Mouse (Mus musculus): ENCODE data around the gene Hoxd12. TPM values are rescaled to one million over a fixed set of nuclear protein-coding genes. Genes with fewer than 3 reads are reported as not detected.

The Hoxd12 gene
- polyA plus RNA-seq, 1 experiment from 2014 or later = not detected

DNA sequence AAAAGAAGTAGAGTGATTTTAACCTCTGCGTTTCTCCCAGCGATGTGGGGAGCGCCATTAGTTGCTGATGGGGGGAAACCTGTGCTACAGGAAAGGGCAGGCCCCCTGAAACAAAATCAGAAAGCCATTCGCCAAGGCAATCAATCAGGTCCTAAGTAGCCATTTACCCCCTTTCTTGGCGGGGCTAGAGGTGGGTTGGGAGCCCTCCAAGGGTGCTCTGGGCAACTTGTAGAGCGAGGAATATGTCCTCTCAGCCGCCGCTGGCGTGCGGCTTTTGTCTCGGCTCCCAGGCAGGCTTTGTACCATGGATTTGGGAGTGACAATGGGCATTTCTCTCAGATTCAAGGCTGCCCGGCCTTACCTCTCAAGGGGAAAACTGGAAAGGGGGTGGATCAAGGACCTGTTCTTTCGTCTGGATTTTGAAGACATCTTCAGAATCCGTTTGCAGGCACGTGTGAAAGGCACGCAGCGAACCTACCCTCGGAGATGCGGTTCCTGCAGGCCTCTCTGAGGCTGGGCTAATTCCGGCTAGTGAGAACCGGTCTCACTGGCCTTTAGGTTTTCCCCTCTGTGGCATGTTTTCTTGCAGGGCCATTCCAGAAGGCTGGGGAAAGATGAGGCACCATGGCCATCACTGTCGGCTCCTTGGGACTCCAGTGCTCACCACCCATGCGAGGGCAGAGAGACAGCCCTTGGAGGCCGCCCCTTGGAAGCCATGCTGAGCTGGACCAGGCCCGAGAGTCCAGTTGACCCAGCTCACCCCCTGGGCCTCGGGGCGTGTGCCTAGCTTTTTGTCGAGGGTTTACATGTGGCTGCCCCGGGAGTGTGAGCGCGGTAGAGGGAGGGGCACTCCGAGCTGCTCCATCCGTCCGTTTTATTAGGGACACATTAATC is 21.9 kb downstream of the Hoxd12 start:
- ATAC-seq (ENCODE audit: low read depth) = peak; percentile 13; the same call in 1 of the 2 replicates
- Histone ChIP-seq H3K27ac (ENCODE audit: low read depth, low read length) (peak overlapping the region; percentile 90), H3K4me2 (ENCODE audit: low read depth, low read length) (peak overlapping the region; percentile 74), H3K9me3 (ENCODE audit: control insufficient read depth, low read length) (no peaks in the 10 kb centered on the region), H3K4me1 (ENCODE audit: control insufficient read depth, insufficient read depth, low read length) (peaks cover 5% of the 10 kb centered on the region; the same call in 1 of the 2 replicates), H3K9ac (replicated peaks; ENCODE audit: low read depth, low read length) (peak overlapping the region; percentile 92), H3K36me3 (ENCODE audit: control insufficient read depth, insufficient read depth, low read length) (no peaks in the 10 kb centered on the region), H3K27me3 (ENCODE audit: control insufficient read depth, insufficient read depth, low read length) (peaks cover 7% of the 10 kb centered on the region; the same call in 1 of the 2 replicates), H3K4me3 (ENCODE audit: low read depth, low read length) (peak overlapping the region; percentile 53; the same call in 1 of the 2 replicates)
- WGBS = 3% methylated on average over 34 of the region's 34 CpGs

- Histone ChIP-seq H3K4me2 (ENCODE audit: low read depth, low read length) (peak within 1 kb of the TSS; percentile 74), H3K9ac (replicated peaks; ENCODE audit: low read depth, low read length) (peak within 1 kb of the TSS; percentile 92), H3K27me3 (ENCODE audit: control insufficient read depth, insufficient read depth, low read length) (peaks cover 7% of the 10 kb centered on the region; the same call in 1 of the 2 replicates), H3K27ac (ENCODE audit: low read depth, low read length) (peak within 1 kb of the TSS; percentile 90), H3K9me3 (ENCODE audit: control insufficient read depth, low read length) (no peaks in the 10 kb centered on the region), H3K4me3 (ENCODE audit: low read depth, low read length) (peak within 1 kb of the TSS; percentile 53), H3K36me3 (ENCODE audit: control insufficient read depth, insufficient read depth, low read length) (no peaks in the 10 kb centered on the region), H3K4me1 (ENCODE audit: control insufficient read depth, insufficient read depth, low read length) (peaks cover 5% of the 10 kb centered on the region; the same call in 1 of the 2 replicates)
- under 1% methylated on average over 40 of the region's 43 CpGs for WGBS
- ATAC-seq (ENCODE audit: low read depth) = peak; percentile 45
These were observed 22.8 kb downstream of the Hoxd12 start, which contains the start of gene Hoxd9 for GRCm38 (mm10) chr2:74697567-74698121. Gene Hoxd9, plus strand, starts transcription at chr2:74697727.

GRCm38 (mm10) chr2:74698201-74699052 is 23.6 kb downstream of the Hoxd12 start:
- Histone ChIP-seq H3K4me3 (ENCODE audit: low read depth, low read length) (peak overlapping the region; percentile 53), H3K9me3 (ENCODE audit: control insufficient read depth, low read length) (no peaks in the 10 kb centered on the region), H3K27ac (ENCODE audit: low read depth, low read length) (peak overlapping the region; percentile 90), H3K4me1 (ENCODE audit: control insufficient read depth, insufficient read depth, low read length) (peaks cover 9% of the 10 kb centered on the region; the same call in 1 of the 2 replicates), H3K4me2 (ENCODE audit: low read depth, low read length) (peak overlapping the region; percentile 74), H3K9ac (replicated peaks; ENCODE audit: low read depth, low read length) (peak overlapping the region; percentile 92), H3K36me3 (ENCODE audit: control insufficient read depth, insufficient read depth, low read length) (no peaks in the 10 kb centered on the region), H3K27me3 (ENCODE audit: control insufficient read depth, insufficient read depth, low read length) (peaks cover 7% of the 10 kb centered on the region; the same call in 1 of the 2 replicates)
- under 1% methylated on average over 61 of the region's 86 CpGs for WGBS
- peak; percentile 25 for ATAC-seq (ENCODE audit: low read depth)

DNA sequence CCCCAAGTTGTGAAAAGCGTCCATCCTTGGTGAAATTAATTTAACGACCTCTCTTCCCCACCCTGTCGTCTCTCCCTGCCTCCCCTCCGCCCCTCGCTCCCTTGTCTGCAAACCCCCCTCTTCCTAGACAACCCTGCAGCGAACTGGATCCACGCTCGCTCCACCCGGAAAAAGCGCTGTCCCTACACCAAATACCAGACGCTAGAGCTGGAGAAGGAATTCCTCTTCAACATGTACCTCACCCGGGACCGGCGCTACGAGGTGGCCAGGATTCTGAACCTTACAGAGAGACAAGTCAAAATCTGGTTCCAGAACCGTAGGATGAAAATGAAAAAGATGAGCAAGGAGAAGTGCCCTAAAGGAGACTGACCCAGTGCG is 24.2 kb downstream of the Hoxd12 start:
- Histone ChIP-seq H3K36me3 (ENCODE audit: control insufficient read depth, insufficient read depth, low read length) (no peaks in the 10 kb centered on the region), H3K27ac (ENCODE audit: low read depth, low read length) (peak overlapping the region; percentile 90), H3K4me3 (ENCODE audit: low read depth, low read length) (peak overlapping the region; percentile 53), H3K9me3 (ENCODE audit: control insufficient read depth, low read length) (no peaks in the 10 kb centered on the region), H3K9ac (replicated peaks; ENCODE audit: low read depth, low read length) (peak overlapping the region; percentile 92), H3K4me1 (ENCODE audit: control insufficient read depth, insufficient read depth, low read length) (peaks cover 15% of the 10 kb centered on the region; the same call in 1 of the 2 replicates), H3K27me3 (ENCODE audit: control insufficient read depth, insufficient read depth, low read length) (peaks cover 7% of the 10 kb centered on the region; the same call in 1 of the 2 replicates), H3K4me2 (ENCODE audit: low read depth, low read length) (peak overlapping the region; percentile 74)
- WGBS = 3% methylated on average over 17 of the region's 17 CpGs
- 0 out of 2 replicates have a peak, but pooled peaks have one; percentile 9 for ATAC-seq (ENCODE audit: low read depth)

DNA sequence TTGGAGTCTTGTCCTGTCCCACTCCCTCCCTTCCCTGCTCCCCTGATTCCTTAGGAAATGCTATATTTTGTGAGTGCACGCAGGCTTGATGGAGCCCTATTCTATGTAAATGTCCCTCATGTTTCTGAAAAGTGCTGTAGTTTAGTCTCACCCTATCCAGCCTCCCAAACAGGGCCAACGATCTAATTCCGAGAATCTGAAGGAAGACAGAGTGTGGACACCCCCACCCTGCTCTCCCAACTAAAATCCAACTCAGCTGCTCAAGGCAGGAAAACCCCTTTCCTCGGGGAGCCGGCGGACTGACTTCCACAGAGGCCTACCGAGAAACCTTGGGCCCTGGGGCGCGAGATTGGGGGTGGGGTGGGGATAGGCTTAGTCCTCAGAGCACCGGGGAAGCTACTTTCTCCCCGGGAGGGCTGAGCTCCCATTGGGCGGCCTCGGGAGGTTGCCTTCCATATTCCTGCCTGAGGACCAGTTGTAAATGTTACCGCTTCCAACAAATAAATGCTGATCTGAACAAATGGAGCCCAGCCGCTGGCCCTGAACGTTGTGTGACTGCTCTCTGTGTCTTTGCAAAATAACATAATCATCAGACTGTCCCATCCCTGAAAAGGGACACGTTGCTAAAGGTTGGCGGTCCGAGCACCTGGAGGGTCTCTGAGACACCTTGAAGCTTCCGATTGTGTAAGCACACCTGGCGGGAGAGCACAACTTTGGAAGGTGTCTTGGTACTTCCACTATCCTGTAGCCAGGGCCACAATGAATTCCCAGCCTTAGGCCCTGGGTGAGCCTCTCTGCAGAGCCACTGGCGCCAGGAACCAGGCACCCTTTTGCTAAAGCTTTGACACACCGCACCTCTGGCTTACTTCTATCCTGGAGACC is 25.1 kb downstream of the Hoxd12 start:
- H3K9me3 ChIP-seq (ENCODE audit: control insufficient read depth, low read length) = no peaks in the 10 kb centered on the region
- H3K9ac ChIP-seq (replicated peaks; ENCODE audit: low read depth, low read length) = peak overlapping the region; percentile 92
- ATAC-seq (ENCODE audit: low read depth) = no peak
- H3K4me1 ChIP-seq (ENCODE audit: control insufficient read depth, insufficient read depth, low read length) = peaks cover 15% of the 10 kb centered on the region; the same call in 1 of the 2 replicates
- peaks cover 5% of the 10 kb centered on the region; the same call in 1 of the 2 replicates for H3K27me3 ChIP-seq (ENCODE audit: control insufficient read depth, insufficient read depth, low read length)
- no peaks in the 10 kb centered on the region for H3K36me3 ChIP-seq (ENCODE audit: control insufficient read depth, insufficient read depth, low read length)
- peak overlapping the region; percentile 90 for H3K27ac ChIP-seq (ENCODE audit: low read depth, low read length)
- 7% methylated on average over 23 of the region's 23 CpGs for WGBS
- peak overlapping the region; percentile 53 for H3K4me3 ChIP-seq (ENCODE audit: low read depth, low read length)
- H3K4me2 ChIP-seq (ENCODE audit: low read depth, low read length) = peak overlapping the region; percentile 74

- no peaks in the 10 kb centered on the region for H3K36me3 ChIP-seq (ENCODE audit: control insufficient read depth, insufficient read depth, low read length)
- peak overlapping the region; percentile 90 for H3K27ac ChIP-seq (ENCODE audit: low read depth, low read length)
- 6% methylated on average over 22 of the region's 22 CpGs for WGBS
- 0 out of 2 replicates have a peak, but pooled peaks cover under 1% of the 10 kb centered on the region for H3K27me3 ChIP-seq (ENCODE audit: control insufficient read depth, insufficient read depth, low read length)
- no peak for ATAC-seq (ENCODE audit: low read depth)
- H3K4me3 ChIP-seq (ENCODE audit: low read depth, low read length) = peak overlapping the region; percentile 53
- no peaks in the 10 kb centered on the region for H3K9me3 ChIP-seq (ENCODE audit: control insufficient read depth, low read length)
- peaks cover 15% of the 10 kb centered on the region; the same call in 1 of the 2 replicates for H3K4me1 ChIP-seq (ENCODE audit: control insufficient read depth, insufficient read depth, low read length)
- H3K4me2 ChIP-seq (ENCODE audit: low read depth, low read length) = peak overlapping the region; percentile 74
- peak overlapping the region; percentile 92 for H3K9ac ChIP-seq (replicated peaks; ENCODE audit: low read depth, low read length)
These were observed 25.8 kb downstream of the Hoxd12 start for GRCm38 (mm10) chr2:74700546-74701112.

- H3K4me1 ChIP-seq (ENCODE audit: control insufficient read depth, insufficient read depth, low read length) = peaks cover 16% of the 10 kb centered on the region; the same call in 1 of the 2 replicates
- H3K9me3 ChIP-seq (ENCODE audit: control insufficient read depth, low read length) = no peaks in the 10 kb centered on the region
- no peaks in the 10 kb centered on the region for H3K36me3 ChIP-seq (ENCODE audit: control insufficient read depth, insufficient read depth, low read length)
- H3K4me2 ChIP-seq (ENCODE audit: low read depth, low read length) = peak overlapping the region; percentile 75
- H3K27me3 ChIP-seq (ENCODE audit: control insufficient read depth, insufficient read depth, low read length) = no peaks in the 10 kb centered on the region
- peak overlapping the region; percentile 48; the same call in 1 of the 2 replicates for H3K27ac ChIP-seq (ENCODE audit: low read depth, low read length)
- no peak overlapping the region; the same call in 1 of the 2 replicates for H3K9ac ChIP-seq (replicated peaks; ENCODE audit: low read depth, low read length)
- 11% methylated on average over 17 of the region's 17 CpGs for WGBS
- H3K4me3 ChIP-seq (ENCODE audit: low read depth, low read length) = peak overlapping the region; percentile 16; the same call in 1 of the 2 replicates
- ATAC-seq (ENCODE audit: low read depth) = no peak
These were observed 27.4 kb downstream of the Hoxd12 start for GRCm38 (mm10) chr2:74701949-74702819.
